Mouse (Mus musculus): ENCODE data around the gene Sgcb. TPM values are rescaled to one million over a fixed set of nuclear protein-coding genes. Genes with fewer than 3 reads are reported as not detected.
"Not testable (repeated sequence)": the region's sequence is repeated elsewhere in the genome, so short reads cannot be mapped to it uniquely, and the experiment has no call there.

Sgcb gene
- polyA plus RNA-seq, 1 experiment, result 9.3 TPM

DNA sequence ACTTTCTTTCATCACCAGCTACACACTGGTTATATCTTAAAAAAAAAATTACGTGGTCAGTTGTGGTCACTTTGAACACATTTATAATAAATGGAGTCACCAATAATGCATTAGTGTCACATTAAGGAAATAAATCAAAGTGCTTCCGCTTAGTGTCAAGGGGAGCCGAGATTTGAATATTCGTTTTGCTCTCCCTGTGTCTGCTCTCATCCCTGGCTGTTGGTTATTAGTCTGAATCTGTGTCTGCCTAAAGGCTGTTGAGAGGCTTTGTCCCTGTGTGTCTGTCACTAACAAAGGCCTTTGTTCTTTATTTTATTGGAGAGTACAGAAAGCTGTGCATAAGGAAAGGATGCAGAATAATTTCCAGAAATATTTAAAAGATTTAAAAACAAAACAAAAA, 61.0 kb downstream of the Sgcb start:
- Histone ChIP-seq H3K4me3 (ENCODE audit: insufficient read depth, poor library complexity, severe bottlenecking) (no peak overlapping the region), H3K27me3 (ENCODE audit: control insufficient read depth, insufficient read depth, insufficient read length) (peaks cover 17% of the 10 kb centered on the region), H3K36me3 (ENCODE audit: control insufficient read depth, insufficient read depth) (no peaks in the 10 kb centered on the region), H3K79me2 (ENCODE audit: control insufficient read depth, insufficient read depth) (no peaks in the 10 kb centered on the region), H3K79me3 (ENCODE audit: low read depth) (no peaks in the 10 kb centered on the region), H3ac (ENCODE audit: control insufficient read depth, insufficient read length, low read depth) (no peak overlapping the region)
- TF ChIP-seq USF1 (IDR thresholded peaks at IDR 0.05; ENCODE audit: low read depth), result no peak

GRCm38 (mm10) chr5:73585212-73586115, 62.1 kb downstream of the Sgcb start:
- H3K79me3 ChIP-seq (ENCODE audit: low read depth), result no peaks in the 10 kb centered on the region
- TF ChIP-seq CEBPB (IDR thresholded peaks at IDR 0.05; ENCODE audit: low read depth) (no peak), CTCF (IDR thresholded peaks at IDR 0.05; ENCODE audit: control insufficient read depth, insufficient read depth, insufficient read length) (no peak), USF1 (IDR thresholded peaks at IDR 0.05; ENCODE audit: low read depth) (no peak), FOSL1 (IDR thresholded peaks at IDR 0.05; ENCODE audit: insufficient read depth, low read length, poor library complexity, severe bottlenecking) (no peak), MYOD1 (IDR thresholded peaks at IDR 0.05; ENCODE audit: control insufficient read depth, insufficient read length, low read depth) (no peak), MYOG (IDR thresholded peaks at IDR 0.05; ENCODE audit: control insufficient read depth, extremely low read depth, insufficient read length) (no peak), MAX (IDR thresholded peaks at IDR 0.05) (no peak)
- no peaks in the 10 kb centered on the region for H3K79me2 ChIP-seq (ENCODE audit: control insufficient read depth, insufficient read depth)
- H3K36me3 ChIP-seq (ENCODE audit: control insufficient read depth, insufficient read depth), result no peaks in the 10 kb centered on the region
- no peak overlapping the region for H3K4me3 ChIP-seq (ENCODE audit: insufficient read depth, poor library complexity, severe bottlenecking)
- no peak overlapping the region for H3ac ChIP-seq (ENCODE audit: control insufficient read depth, insufficient read length, low read depth)
- peaks cover 20% of the 10 kb centered on the region for H3K27me3 ChIP-seq (ENCODE audit: control insufficient read depth, insufficient read depth, insufficient read length)

- not testable (repeated sequence) for H3K79me3 ChIP-seq (ENCODE audit: low read depth); H3K36me3 ChIP-seq (ENCODE audit: control insufficient read depth, insufficient read depth); H3K79me2 ChIP-seq (ENCODE audit: control insufficient read depth, insufficient read depth); H3K4me3 ChIP-seq (ENCODE audit: insufficient read depth, poor library complexity, severe bottlenecking); H3ac ChIP-seq (ENCODE audit: control insufficient read depth, insufficient read length, low read depth)
- peaks cover 20% of the 10 kb centered on the region for H3K27me3 ChIP-seq (ENCODE audit: control insufficient read depth, insufficient read depth, insufficient read length)
These were observed 63.6 kb downstream of the Sgcb start for GRCm38 (mm10) chr5:73584011-73584410.

Other genes with a start within 250 kb of the Sgcb start
- not detected for gene Cwh43, start 241.7 kb downstream of the Sgcb start, polyA plus RNA-seq (2012; fragmentation: generic; extraction: Trizol)
- 3.3 TPM for gene Dcun1d4, start 166.8 kb downstream of the Sgcb start, polyA plus RNA-seq (2012; fragmentation: generic; extraction: Trizol)
- gene Lrrc66, start 15.3 kb downstream of the Sgcb start, polyA plus RNA-seq (2012; fragmentation: generic; extraction: Trizol), result not detected
- not detected for gene Spata18, start 3.6 kb upstream of the Sgcb start, polyA plus RNA-seq (2012; fragmentation: generic; extraction: Trizol)

Measured in C2C12 (cell line).